Mouse (Mus musculus): ENCODE data around the gene Gm45785. TPM values are rescaled to one million over a fixed set of nuclear protein-coding genes. Genes with fewer than 3 reads are reported as not detected.

Gm45785 gene
- polyA plus RNA-seq, 1 experiment = not detected

DNA sequence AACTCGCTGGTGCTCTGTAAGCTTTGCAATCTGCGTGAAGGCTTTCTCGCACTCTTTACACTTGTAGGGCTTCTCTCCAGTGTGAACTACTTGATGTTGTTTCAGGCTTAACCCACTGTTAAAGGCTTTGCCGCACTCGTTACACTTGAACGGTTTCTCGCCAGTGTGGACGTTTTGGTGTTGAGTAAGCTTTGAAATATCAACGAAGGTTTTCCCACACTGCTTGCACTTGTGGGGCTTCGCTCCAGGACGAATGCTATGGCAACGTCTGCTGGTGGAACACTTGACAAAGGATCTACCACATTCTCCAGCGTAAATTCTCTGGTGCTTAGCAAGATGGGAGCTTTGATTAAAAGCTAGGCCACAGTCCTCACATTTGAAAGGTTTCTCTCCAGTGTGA, 44.4 kb downstream of the Gm45785 start:
- Histone ChIP-seq H3K36me3 (replicated peaks; ENCODE audit: low read length) (peaks cover 22% of the 10 kb centered on the region), H3K27me3 (replicated peaks) (peaks cover 4% of the 10 kb centered on the region), H3K9me3 (no peaks in the 10 kb centered on the region), H3K4me1 (no peaks in the 10 kb centered on the region), H3K4me3 (replicated peaks) (no peak overlapping the region)
- no peak for TF ChIP-seq FLI1 (IDR thresholded peaks at IDR 0.05; ENCODE audit: low read length)
- no peak for TF ChIP-seq GATA1 (IDR thresholded peaks at IDR 0.05; ENCODE audit: borderline replicate concordance, low read length)

DNA sequence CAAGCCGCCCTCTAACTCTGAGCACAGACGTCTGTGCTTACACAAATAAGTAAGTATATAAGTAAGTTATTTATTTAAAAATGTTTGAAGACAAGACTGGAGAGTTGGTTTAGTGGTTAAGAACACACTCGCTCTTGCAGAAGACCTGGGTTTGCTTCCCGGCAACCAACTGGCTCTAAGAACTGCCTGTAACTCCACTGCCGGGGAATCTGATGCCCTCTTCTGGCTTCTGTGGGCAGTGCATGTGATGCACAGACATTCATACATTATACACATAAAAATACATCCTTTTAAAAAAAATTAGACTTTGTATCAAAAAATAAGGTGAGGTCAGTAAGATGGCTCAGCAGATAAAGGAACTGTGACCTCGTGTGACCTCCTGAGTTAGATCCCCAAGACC, 45.6 kb downstream of the Gm45785 start:
- no peak overlapping the region for H3K4me3 ChIP-seq (replicated peaks)
- no peak for TF ChIP-seq GATA1 (IDR thresholded peaks at IDR 0.05; ENCODE audit: borderline replicate concordance, low read length)
- no peak for TF ChIP-seq FLI1 (IDR thresholded peaks at IDR 0.05; ENCODE audit: low read length)
- peaks cover 4% of the 10 kb centered on the region for H3K27me3 ChIP-seq (replicated peaks)
- H3K4me1 ChIP-seq = no peaks in the 10 kb centered on the region
- no peaks in the 10 kb centered on the region for H3K9me3 ChIP-seq
- H3K36me3 ChIP-seq (replicated peaks; ENCODE audit: low read length) = peaks cover 22% of the 10 kb centered on the region

DNA sequence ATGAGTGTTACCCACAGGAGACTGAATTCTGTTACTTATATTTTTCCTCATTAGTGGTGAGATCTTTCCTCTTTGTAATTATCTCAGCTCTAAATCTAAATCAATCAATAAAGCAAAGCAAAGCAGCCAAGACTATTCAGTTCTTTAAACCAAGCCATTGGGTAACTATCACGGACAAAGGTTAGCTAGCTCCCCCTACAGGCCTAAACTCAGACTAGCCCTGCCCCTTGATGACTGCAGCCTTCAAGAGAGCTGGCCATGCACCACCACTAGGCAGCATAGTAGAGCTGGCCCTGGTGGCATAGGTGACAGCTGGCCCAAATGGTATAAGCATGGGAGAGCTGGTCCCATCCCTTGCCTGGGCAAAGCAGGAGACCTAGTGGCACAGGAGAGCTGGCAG, 50.4 kb downstream of the Gm45785 start:
- no peak overlapping the region for H3K4me3 ChIP-seq (replicated peaks)
- TF ChIP-seq FLI1 (IDR thresholded peaks at IDR 0.05; ENCODE audit: low read length) (no peak), GATA1 (IDR thresholded peaks at IDR 0.05; ENCODE audit: borderline replicate concordance, low read length) (no peak)
- H3K4me1 ChIP-seq = no peaks in the 10 kb centered on the region
- no peaks in the 10 kb centered on the region for H3K36me3 ChIP-seq (replicated peaks; ENCODE audit: low read length)
- H3K27me3 ChIP-seq (replicated peaks) = peaks cover 14% of the 10 kb centered on the region
- H3K9me3 ChIP-seq = no peaks in the 10 kb centered on the region

DNA sequence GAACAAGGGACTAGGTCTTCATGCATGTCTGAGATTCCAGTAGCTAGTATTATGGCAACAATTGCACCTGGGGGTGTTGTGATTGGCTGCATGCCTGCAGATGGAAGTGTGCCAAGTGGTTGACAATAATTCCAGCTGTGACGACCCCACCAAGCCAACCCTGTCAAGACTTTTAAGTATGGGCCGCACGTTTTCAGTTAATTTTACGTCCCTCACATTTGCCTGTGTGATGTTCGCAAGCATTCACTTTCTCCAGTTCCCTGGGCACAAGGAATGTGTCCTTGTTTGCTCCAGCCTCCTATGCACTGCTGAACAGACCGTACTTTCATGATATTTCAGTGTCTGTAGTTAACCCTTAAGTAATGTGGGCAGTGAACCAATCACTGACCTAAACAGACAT, 53.5 kb downstream of the Gm45785 start:
- H3K36me3 ChIP-seq (replicated peaks; ENCODE audit: low read length) = no peaks in the 10 kb centered on the region
- no peaks in the 10 kb centered on the region for H3K9me3 ChIP-seq
- H3K27me3 ChIP-seq (replicated peaks) = peaks cover 27% of the 10 kb centered on the region
- H3K4me1 ChIP-seq = no peaks in the 10 kb centered on the region
- no peak for TF ChIP-seq GATA1 (IDR thresholded peaks at IDR 0.05; ENCODE audit: borderline replicate concordance, low read length)
- TF ChIP-seq FLI1 (IDR thresholded peaks at IDR 0.05; ENCODE audit: low read length) = no peak
- no peak overlapping the region for H3K4me3 ChIP-seq (replicated peaks)

DNA sequence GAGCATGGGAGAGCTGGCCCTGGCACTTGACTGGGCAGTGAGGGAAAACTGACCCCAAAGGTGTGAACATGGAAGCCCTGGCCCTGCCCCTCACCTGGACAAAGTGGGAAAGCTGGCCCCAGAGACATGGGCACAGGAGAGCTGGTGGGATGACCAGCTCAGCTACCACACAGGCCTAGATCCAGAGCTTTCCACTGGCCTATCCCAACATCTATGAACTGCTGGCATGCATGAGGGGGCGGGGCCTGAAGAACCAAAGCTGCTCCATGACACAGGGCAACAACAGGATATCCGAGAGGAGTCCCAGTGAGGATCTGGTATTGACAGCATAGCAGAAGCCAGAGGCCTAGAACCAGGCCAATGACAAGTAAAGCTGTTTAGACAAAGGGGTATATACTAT, 57.9 kb downstream of the Gm45785 start:
- Histone ChIP-seq H3K9me3 (no peaks in the 10 kb centered on the region), H3K4me1 (no peaks in the 10 kb centered on the region), H3K4me3 (replicated peaks) (no peak overlapping the region), H3K36me3 (replicated peaks; ENCODE audit: low read length) (no peaks in the 10 kb centered on the region), H3K27me3 (replicated peaks) (peaks cover 25% of the 10 kb centered on the region)
- TF ChIP-seq FLI1 (IDR thresholded peaks at IDR 0.05; ENCODE audit: low read length) (no peak), GATA1 (IDR thresholded peaks at IDR 0.05; ENCODE audit: borderline replicate concordance, low read length) (no peak)

DNA sequence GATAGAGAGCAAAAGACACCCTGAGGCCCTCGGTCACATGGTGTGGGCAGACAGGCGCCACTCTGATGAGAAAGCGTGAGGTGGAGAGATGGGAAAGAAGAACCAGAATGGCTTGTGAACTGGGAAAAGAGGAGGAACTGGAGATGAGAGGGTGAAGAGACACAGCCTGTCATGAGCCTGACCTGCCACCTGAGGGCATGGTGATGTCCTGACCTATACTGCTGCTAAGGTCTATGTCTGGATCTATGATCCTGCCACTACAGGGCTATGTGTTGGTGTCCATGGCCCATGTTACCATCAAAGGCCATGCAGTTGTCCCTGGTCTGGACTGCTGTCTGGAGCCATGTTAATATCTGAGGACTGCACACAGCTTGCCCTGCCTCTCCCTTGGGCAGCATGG, 58.5 kb downstream of the Gm45785 start:
- H3K9me3 ChIP-seq = no peaks in the 10 kb centered on the region
- no peak overlapping the region for H3K4me3 ChIP-seq (replicated peaks)
- TF ChIP-seq GATA1 (IDR thresholded peaks at IDR 0.05; ENCODE audit: borderline replicate concordance, low read length) (no peak), FLI1 (IDR thresholded peaks at IDR 0.05; ENCODE audit: low read length) (no peak)
- peaks cover 31% of the 10 kb centered on the region for H3K27me3 ChIP-seq (replicated peaks)
- no peaks in the 10 kb centered on the region for H3K4me1 ChIP-seq
- H3K36me3 ChIP-seq (replicated peaks; ENCODE audit: low read length) = no peaks in the 10 kb centered on the region

DNA sequence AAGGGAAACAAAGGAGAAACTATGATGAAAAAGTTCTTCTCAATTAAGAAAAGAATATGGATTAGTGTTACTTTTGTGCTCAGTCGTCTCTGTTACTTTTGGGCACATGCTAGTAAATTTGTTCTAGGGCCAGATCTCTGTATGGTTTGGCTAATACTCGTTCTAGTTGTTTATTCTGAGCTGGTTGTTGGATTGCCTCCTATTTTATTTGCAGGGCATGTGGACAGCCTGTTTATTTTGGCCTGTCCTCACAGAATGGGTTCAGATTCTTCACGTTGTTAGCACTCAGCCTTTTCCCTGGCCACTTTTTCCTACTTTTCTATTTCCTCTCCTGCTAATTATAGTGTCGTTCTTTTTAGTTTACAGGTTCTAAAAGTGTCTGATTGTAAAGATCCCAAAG, 62.6 kb downstream of the Gm45785 start:
- Histone ChIP-seq H3K27me3 (replicated peaks) (peaks cover 23% of the 10 kb centered on the region), H3K9me3 (no peaks in the 10 kb centered on the region), H3K36me3 (replicated peaks; ENCODE audit: low read length) (no peaks in the 10 kb centered on the region), H3K4me1 (no peaks in the 10 kb centered on the region), H3K4me3 (replicated peaks) (no peak overlapping the region)
- TF ChIP-seq FLI1 (IDR thresholded peaks at IDR 0.05; ENCODE audit: low read length) (no peak), GATA1 (IDR thresholded peaks at IDR 0.05; ENCODE audit: borderline replicate concordance, low read length) (no peak)

DNA sequence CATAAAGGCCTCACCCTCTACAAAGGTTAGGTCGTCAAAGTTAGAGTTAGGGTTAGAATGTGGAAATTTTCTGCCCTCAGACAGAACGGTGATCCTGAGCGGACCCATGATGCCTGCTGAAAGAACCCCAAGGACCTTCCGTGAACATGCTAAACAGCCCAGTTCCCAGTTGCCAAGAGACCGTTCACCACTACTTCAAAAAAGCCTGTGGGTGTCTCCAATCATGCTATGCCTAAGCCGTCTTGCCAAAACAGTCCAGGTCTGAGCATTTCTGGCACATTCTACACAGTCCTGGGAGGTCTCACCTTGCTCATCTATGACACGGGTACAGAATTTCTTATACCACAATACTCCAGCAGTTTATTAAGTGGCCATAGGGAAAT, 68.1 kb downstream of the Gm45785 start:
- H3K9me3 ChIP-seq = no peaks in the 10 kb centered on the region
- peaks cover 14% of the 10 kb centered on the region for H3K27me3 ChIP-seq (replicated peaks)
- no peak overlapping the region for H3K4me3 ChIP-seq (replicated peaks)
- TF ChIP-seq FLI1 (IDR thresholded peaks at IDR 0.05; ENCODE audit: low read length) (no peak), GATA1 (IDR thresholded peaks at IDR 0.05; ENCODE audit: borderline replicate concordance, low read length) (no peak)
- H3K36me3 ChIP-seq (replicated peaks; ENCODE audit: low read length) = no peaks in the 10 kb centered on the region
- no peaks in the 10 kb centered on the region for H3K4me1 ChIP-seq

DNA sequence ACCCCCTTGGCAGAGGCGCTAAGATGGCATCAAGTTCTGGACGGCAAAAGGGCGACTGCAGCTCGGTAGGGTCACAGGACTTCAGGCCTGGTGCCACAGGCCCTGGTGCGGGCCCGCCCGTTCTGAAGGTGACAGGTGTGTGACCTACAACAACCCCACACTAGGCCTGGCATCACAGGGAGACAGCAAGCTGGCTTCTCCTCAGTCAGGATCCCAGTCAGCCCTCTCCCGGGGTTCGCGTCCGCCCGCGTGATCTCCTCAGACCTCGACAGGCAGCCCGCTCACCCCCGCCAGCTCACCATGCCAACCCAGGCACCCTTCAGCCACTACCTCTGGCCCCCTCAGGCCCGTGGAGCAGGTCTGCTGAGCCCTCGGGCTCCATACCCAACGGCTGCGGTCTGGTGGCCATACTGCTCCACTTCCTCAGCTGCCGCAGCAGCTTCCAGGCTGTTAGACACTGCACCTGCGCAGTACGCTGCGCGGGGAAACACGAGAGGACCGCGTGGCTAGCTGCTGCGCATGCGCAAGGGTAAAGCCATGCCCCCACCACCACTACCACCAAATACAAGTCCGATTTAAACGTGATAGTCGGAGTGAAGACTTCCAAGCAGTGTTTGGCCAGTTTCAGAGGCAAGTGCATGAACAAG, 68.6 kb downstream of the Gm45785 start, which contains the start of gene Syce1:
Gene Syce1 (minus strand): TSS at position 447 of the 647 bp plus-strand sequence.
- peaks cover 9% of the 10 kb centered on the region for H3K27me3 ChIP-seq (replicated peaks)
- no peaks in the 10 kb centered on the region for H3K9me3 ChIP-seq
- TF ChIP-seq FLI1 (IDR thresholded peaks at IDR 0.05; ENCODE audit: low read length) (no peak), GATA1 (IDR thresholded peaks at IDR 0.05; ENCODE audit: borderline replicate concordance, low read length) (no peak)
- H3K4me3 ChIP-seq (replicated peaks) = no peak within 1 kb of the TSS
- H3K36me3 ChIP-seq (replicated peaks; ENCODE audit: low read length) = no peaks in the 10 kb centered on the region
- H3K4me1 ChIP-seq = no peaks in the 10 kb centered on the region

DNA sequence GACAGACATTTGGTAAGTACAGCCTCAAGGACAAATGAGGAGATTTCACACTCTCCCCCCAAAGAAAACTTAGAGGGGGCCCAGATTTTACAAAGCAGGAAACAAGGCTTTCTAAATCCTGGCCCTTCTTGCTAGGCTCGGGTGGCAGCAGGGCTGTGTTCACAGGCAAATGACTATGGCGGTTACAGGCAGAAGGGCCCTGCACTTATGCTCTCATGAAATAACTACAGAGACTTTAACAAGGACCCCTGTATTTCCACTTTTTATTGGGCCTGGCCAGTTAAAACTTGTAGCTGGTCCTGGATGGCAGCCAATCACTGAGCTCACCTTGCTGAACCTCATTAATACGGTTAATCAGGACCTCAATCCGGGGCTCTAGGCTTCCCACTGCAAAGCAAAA, 75.6 kb downstream of the Gm45785 start:
- peaks cover 16% of the 10 kb centered on the region for H3K27me3 ChIP-seq (replicated peaks)
- TF ChIP-seq GATA1 (IDR thresholded peaks at IDR 0.05; ENCODE audit: borderline replicate concordance, low read length) (no peak), FLI1 (IDR thresholded peaks at IDR 0.05; ENCODE audit: low read length) (no peak)
- no peaks in the 10 kb centered on the region for H3K36me3 ChIP-seq (replicated peaks; ENCODE audit: low read length)
- no peak overlapping the region for H3K4me3 ChIP-seq (replicated peaks)
- no peaks in the 10 kb centered on the region for H3K4me1 ChIP-seq
- no peaks in the 10 kb centered on the region for H3K9me3 ChIP-seq

Other genes with a start within 250 kb of the Gm45785 start
- not detected in 2 replicates for gene Olfr61, start 227.4 kb downstream of the Gm45785 start, polyA plus RNA-seq (2012; ENCODE audit: insufficient read depth, low replicate concordance)
- not detected in 2 replicates for gene Olfr53, start 209.9 kb downstream of the Gm45785 start, polyA plus RNA-seq (2012; ENCODE audit: insufficient read depth, low replicate concordance)
- gene Olfr539, start 196.4 kb downstream of the Gm45785 start, polyA plus RNA-seq (2012; ENCODE audit: insufficient read depth, low replicate concordance) = not detected in 2 replicates
- gene Olfr45, start 174.4 kb downstream of the Gm45785 start, polyA plus RNA-seq (2012; ENCODE audit: insufficient read depth, low replicate concordance) = not detected in 2 replicates
- gene Olfr541, start 159.1 kb downstream of the Gm45785 start, polyA plus RNA-seq (2012; ENCODE audit: insufficient read depth, low replicate concordance) = not detected in 2 replicates
- gene Cyp2e1, start 92.6 kb downstream of the Gm45785 start, polyA plus RNA-seq (2012; ENCODE audit: insufficient read depth, low replicate concordance) = not detected in 2 replicates
- gene Syce1, start 68.5 kb downstream of the Gm45785 start, polyA plus RNA-seq (2012; ENCODE audit: insufficient read depth, low replicate concordance) = 0.38 TPM in 1 of 2 replicates, not detected in the other
- gene Zfp941, start 34.2 kb downstream of the Gm45785 start, polyA plus RNA-seq (2012; ENCODE audit: insufficient read depth, low replicate concordance) = 1.8 TPM in 1 of 2 replicates, not detected in the other
- not detected in 2 replicates for gene Urah, start 21.3 kb downstream of the Gm45785 start, polyA plus RNA-seq (2012; ENCODE audit: insufficient read depth, low replicate concordance)
- 1.1 TPM in 1 of 2 replicates, not detected in the other for gene Scgb1c1, start 10.8 kb downstream of the Gm45785 start, polyA plus RNA-seq (2012; ENCODE audit: insufficient read depth, low replicate concordance)
- 0.13 TPM in 1 of 2 replicates, not detected in the other for gene Odf3, start 8.5 kb downstream of the Gm45785 start, polyA plus RNA-seq (2012; ENCODE audit: insufficient read depth, low replicate concordance)
- 57.2 and 112 TPM in 2 replicates for gene Ric8a, start 626 bp upstream of the Gm45785 start, polyA plus RNA-seq (2012; ENCODE audit: insufficient read depth, low replicate concordance)
- gene Bet1l, start 1.2 kb upstream of the Gm45785 start, polyA plus RNA-seq (2012; ENCODE audit: insufficient read depth, low replicate concordance) = 4.0 and 23.4 TPM in 2 replicates
- 16.6 and 130 TPM in 2 replicates for gene Psmd13, start 25.6 kb upstream of the Gm45785 start, polyA plus RNA-seq (2012; ENCODE audit: insufficient read depth, low replicate concordance)
- gene Sirt3, start 26.0 kb upstream of the Gm45785 start, polyA plus RNA-seq (2012; ENCODE audit: insufficient read depth, low replicate concordance) = 25.1 and 60.6 TPM in 2 replicates
- gene Cox8b, start 44.1 kb upstream of the Gm45785 start, polyA plus RNA-seq (2012; ENCODE audit: insufficient read depth, low replicate concordance) = not detected in 2 replicates
- gene Nlrp6, start 64.6 kb upstream of the Gm45785 start, polyA plus RNA-seq (2012; ENCODE audit: insufficient read depth, low replicate concordance) = 18.0 and 21.3 TPM in 2 replicates
- 6.6 and 7.4 TPM in 2 replicates for gene Pgghg, start 85.1 kb upstream of the Gm45785 start, polyA plus RNA-seq (2012; ENCODE audit: insufficient read depth, low replicate concordance)
- gene Ifitm5, start 94.0 kb upstream of the Gm45785 start, polyA plus RNA-seq (2012; ENCODE audit: insufficient read depth, low replicate concordance) = not detected in 2 replicates
- not detected in 2 replicates for gene Gm45717, start 99.6 kb upstream of the Gm45785 start, polyA plus RNA-seq (2012; ENCODE audit: insufficient read depth, low replicate concordance)
- gene Ifitm2, start 99.7 kb upstream of the Gm45785 start, polyA plus RNA-seq (2012; ENCODE audit: insufficient read depth, low replicate concordance) = 93.8 and 722 TPM in 2 replicates
- 27.5 and 76.2 TPM in 2 replicates for gene Ifitm1, start 110.9 kb upstream of the Gm45785 start, polyA plus RNA-seq (2012; ENCODE audit: insufficient read depth, low replicate concordance)
- gene Ifitm3, start 154.4 kb upstream of the Gm45785 start, polyA plus RNA-seq (2012; ENCODE audit: insufficient read depth, low replicate concordance) = 28.6 and 151 TPM in 2 replicates
- 0.91 TPM in 1 of 2 replicates, not detected in the other for gene Ifitm6, start 161.6 kb upstream of the Gm45785 start, polyA plus RNA-seq (2012; ENCODE audit: insufficient read depth, low replicate concordance)
- not detected in 2 replicates for gene Gm17387, start 172.8 kb upstream of the Gm45785 start, polyA plus RNA-seq (2012; ENCODE audit: insufficient read depth, low replicate concordance)
- gene B4galnt4, start 204.8 kb upstream of the Gm45785 start, polyA plus RNA-seq (2012; ENCODE audit: insufficient read depth, low replicate concordance) = 11.5 and 17.3 TPM in 2 replicates
- gene Pkp3, start 221.9 kb upstream of the Gm45785 start, polyA plus RNA-seq (2012; ENCODE audit: insufficient read depth, low replicate concordance) = 2.5 and 3.0 TPM in 2 replicates
- 41.8 and 92.9 TPM in 2 replicates for gene Sigirr, start 244.2 kb upstream of the Gm45785 start, polyA plus RNA-seq (2012; ENCODE audit: insufficient read depth, low replicate concordance)